Mouse (Mus musculus): ENCODE results near the gene Lin7b. TPM values are rescaled to one million over a fixed set of nuclear protein-coding genes. Genes with fewer than 3 reads are reported as not detected.
A peak's percentile ranks its signal among the peaks of the same experiment; 100 is the strongest.

Lin7b gene
- polyA plus RNA-seq, 1 experiment = not detected

DNA sequence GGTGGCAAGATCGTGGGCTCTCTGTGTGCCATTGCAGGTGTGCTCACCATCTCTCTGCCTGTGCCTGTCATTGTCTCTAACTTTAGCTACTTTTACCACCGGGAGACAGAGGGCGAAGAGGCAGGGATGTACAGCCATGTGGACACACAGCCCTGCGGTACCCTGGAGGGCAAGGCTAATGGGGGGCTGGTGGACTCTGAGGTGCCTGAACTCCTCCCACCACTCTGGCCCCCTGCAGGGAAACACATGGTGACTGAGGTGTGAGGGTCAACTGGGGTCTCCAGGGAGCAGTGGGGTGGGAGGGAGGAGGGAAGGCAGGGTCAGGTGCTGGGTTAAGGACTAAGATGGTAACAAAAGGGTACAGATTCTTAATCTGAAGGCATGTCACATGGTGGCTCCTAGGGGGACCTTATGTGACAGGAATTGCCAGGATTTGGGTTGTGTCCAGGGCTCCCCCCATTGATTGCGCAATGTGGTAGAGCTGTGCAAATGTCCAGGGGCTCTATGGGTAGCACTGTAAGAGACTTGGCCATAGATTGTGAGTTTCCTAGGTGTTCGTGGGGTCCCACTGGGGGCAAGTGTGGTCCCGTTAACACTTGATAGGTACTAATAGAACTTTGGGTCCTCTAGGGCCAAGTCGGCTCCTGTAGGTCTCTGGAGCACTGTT lies 39.2 kb upstream of the Lin7b start:
- TF ChIP-seq CTCF (IDR thresholded peaks at IDR 0.05; ENCODE audit: control insufficient read depth, insufficient read depth, low read length) (no peak), POLR2A (IDR thresholded peaks at IDR 0.05; ENCODE audit: borderline replicate concordance, control insufficient read depth, low read depth, low read length) (no peak)
- no peaks in the 10 kb centered on the region for H3K4me1 ChIP-seq (ENCODE audit: control insufficient read depth, insufficient read depth, low read length)
- no peak overlapping the region for H3K27ac ChIP-seq (ENCODE audit: control insufficient read depth, insufficient read depth, low read depth, low read length, poor library complexity)
- 71% methylated on average over 8 of the region's 8 CpGs for WGBS
- H3K4me3 ChIP-seq (replicated peaks; ENCODE audit: control insufficient read depth, low read depth, low read length) = no peak overlapping the region

DNA sequence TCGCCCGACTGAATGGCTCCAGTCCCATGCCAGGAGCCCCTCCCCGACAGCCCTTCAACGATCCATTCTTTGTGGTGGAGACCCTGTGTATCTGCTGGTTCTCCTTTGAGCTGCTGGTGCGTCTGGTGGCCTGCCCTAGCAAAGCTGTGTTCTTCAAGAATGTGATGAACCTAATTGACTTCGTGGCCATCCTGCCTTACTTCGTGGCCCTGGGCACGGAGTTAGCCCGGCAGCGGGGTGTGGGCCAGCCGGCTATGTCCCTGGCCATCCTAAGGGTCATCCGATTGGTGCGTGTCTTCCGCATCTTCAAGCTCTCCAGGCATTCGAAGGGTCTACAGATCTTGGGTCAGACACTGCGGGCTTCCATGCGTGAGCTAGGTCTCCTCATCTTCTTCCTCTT lies 38.6 kb upstream of the Lin7b start:
- Histone ChIP-seq H3K27ac (ENCODE audit: control insufficient read depth, insufficient read depth, low read depth, low read length, poor library complexity) (no peak overlapping the region), H3K4me1 (ENCODE audit: control insufficient read depth, insufficient read depth, low read length) (no peaks in the 10 kb centered on the region), H3K4me3 (replicated peaks; ENCODE audit: control insufficient read depth, low read depth, low read length) (no peak overlapping the region)
- 85% methylated on average over 17 of the region's 17 CpGs for WGBS
- no peak for TF ChIP-seq POLR2A (IDR thresholded peaks at IDR 0.05; ENCODE audit: borderline replicate concordance, control insufficient read depth, low read depth, low read length)
- TF ChIP-seq CTCF (IDR thresholded peaks at IDR 0.05; ENCODE audit: control insufficient read depth, insufficient read depth, low read length) = no peak

DNA sequence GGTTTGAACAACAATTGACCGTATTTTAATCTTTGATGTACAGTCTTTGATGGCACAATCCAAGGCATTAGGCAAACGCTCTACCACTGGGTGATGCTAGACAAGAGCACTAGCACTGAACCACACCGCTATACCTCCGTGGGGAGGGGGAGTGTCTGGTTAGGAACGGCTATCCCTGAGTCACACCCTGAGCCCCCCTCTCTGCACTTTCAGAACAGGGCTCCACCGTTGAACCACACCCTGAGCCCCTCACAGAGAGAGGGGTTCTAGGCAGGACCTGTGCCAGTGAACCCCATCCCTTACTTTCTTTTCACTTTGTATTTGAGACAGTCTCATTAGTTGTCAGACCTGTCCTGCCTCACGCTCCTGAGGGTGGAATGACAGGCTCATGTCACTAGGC lies 38.0 kb upstream of the Lin7b start:
- TF ChIP-seq CTCF (IDR thresholded peaks at IDR 0.05; ENCODE audit: control insufficient read depth, insufficient read depth, low read length) = no peak
- no peak for TF ChIP-seq POLR2A (IDR thresholded peaks at IDR 0.05; ENCODE audit: borderline replicate concordance, control insufficient read depth, low read depth, low read length)

DNA sequence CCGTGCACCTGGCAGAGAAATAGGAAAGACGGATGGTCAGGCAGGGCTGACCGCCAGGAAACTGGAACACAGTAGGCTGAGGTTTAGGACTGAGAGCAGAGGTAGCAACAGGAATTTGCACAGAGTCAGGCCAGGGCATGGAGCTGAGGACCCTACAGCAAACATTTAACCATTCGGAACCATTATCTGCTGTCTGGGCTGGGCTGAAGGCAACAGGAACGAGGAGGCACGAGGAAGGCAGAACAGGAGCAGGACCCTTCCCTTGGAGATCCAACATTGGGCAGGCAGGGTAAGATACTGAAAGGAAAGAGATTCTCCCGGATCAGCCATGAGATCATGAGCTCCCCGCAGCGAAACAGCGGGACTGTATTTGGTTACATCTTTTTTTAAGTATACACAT lies 37.5 kb upstream of the Lin7b start:
- no peak overlapping the region for H3K4me3 ChIP-seq (replicated peaks; ENCODE audit: control insufficient read depth, low read depth, low read length)
- TF ChIP-seq POLR2A (IDR thresholded peaks at IDR 0.05; ENCODE audit: borderline replicate concordance, control insufficient read depth, low read depth, low read length) (no peak), CTCF (IDR thresholded peaks at IDR 0.05; ENCODE audit: control insufficient read depth, insufficient read depth, low read length) (no peak)
- H3K4me1 ChIP-seq (ENCODE audit: control insufficient read depth, insufficient read depth, low read length) = no peaks in the 10 kb centered on the region
- WGBS = 80% methylated on average over 10 of the region's 10 CpGs
- no peak overlapping the region for H3K27ac ChIP-seq (ENCODE audit: control insufficient read depth, insufficient read depth, low read depth, low read length, poor library complexity)

More for the DNA sequence above, 38.0 kb upstream of the Lin7b start:
- 71% methylated on average over 7 of the region's 7 CpGs for WGBS
- Histone ChIP-seq H3K4me1 (ENCODE audit: control insufficient read depth, insufficient read depth, low read length) (no peaks in the 10 kb centered on the region), H3K27ac (ENCODE audit: control insufficient read depth, insufficient read depth, low read depth, low read length, poor library complexity) (no peak overlapping the region), H3K4me3 (replicated peaks; ENCODE audit: control insufficient read depth, low read depth, low read length) (no peak overlapping the region)

DNA sequence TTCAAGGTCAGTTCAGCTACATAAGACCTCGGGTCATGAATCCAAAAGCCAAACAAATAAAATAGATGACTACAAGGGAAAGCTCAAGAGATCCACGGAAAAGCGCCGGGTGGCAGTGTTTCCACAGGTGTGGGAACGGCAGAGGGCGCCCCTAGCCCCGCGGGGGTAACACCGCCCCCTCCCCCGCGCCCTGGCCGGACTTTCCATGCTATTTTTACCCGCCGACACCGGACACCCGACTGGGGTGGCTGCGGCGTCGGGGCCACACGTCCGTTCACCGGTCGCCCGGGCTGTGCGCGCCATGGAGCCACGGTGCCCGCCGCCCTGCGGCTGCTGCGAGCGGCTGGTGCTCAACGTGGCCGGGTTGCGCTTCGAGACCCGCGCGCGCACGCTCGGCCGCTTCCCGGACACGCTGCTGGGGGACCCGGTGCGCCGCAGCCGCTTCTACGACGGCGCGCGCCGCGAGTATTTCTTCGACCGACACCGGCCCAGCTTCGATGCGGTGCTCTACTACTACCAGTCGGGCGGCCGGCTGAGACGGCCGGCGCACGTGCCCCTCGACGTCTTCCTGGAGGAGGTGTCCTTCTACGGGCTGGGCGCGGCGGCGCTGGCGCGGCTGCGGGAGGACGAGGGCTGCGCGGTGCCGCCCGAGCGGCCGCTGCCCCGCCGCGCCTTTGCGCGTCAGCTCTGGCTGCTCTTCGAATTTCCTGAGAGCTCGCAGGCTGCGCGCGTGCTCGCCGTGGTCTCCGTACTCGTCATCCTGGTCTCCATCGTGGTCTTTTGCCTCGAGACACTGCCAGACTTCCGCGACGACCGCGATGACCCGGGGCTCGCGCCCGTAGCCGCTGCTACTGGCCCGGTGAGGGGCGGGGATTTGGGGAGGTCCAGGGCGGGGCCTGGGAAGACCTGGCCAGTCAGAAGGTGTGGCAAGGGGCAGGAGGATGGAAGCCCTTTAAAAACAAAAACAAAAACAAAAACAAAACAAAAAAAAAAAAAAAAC lies 36.1 kb upstream of the Lin7b start:
- no peak overlapping the region for H3K27ac ChIP-seq (ENCODE audit: control insufficient read depth, insufficient read depth, low read depth, low read length, poor library complexity)
- no peak overlapping the region for H3K4me3 ChIP-seq (replicated peaks; ENCODE audit: control insufficient read depth, low read depth, low read length)
- no peaks in the 10 kb centered on the region for H3K4me1 ChIP-seq (ENCODE audit: control insufficient read depth, insufficient read depth, low read length)
- TF ChIP-seq POLR2A (IDR thresholded peaks at IDR 0.05; ENCODE audit: borderline replicate concordance, control insufficient read depth, low read depth, low read length) = no peak
- 2% methylated on average over 114 of the region's 114 CpGs for WGBS

DNA sequence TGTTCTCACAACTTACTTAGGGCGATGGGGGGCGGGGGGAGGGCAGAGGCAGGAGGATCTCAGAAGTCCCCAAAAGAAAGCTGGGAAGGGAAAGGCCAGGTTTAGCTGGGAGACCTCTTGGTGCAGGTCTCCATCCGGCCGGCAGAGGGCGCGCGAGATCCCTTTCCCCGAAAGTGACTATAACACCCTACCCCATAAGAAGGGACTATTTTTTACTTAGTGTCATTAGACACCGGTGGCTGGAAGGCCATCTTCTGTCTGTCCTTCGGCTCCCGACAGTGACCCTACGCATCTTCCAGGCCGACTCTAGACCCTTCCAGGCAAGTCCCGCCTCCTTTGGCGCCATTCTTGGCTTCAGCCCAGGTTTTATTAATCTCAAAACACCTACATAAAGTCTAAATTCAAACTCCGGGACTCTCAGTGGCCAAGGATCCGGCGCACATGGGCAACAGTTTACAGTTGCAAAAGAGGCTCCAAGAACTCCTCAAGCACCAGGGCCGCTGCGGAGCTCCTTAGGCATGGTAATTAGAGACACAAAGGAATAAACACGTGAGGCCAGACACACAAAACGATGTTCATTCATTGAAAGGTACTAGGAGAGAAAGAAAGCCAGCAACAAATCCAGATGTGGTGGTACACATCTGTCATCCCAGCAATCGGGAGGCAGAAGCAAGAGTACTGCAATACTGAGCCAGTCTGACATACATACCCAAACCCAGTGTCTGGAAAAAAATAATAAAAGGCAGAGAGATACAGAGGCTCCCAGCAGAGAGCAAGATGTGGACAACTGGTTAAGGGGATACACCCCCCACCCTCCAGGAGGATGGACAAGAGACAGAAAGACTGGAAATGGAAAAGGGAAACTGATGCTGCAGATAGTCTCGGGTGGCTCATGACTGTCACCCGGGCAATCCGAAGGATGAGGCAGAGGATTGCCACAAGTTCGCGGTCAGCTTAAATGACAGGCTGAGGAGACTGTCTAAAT lies 35.0 kb upstream of the Lin7b start, which contains the start of gene Kcna7:
Gene Kcna7, plus strand, starts transcription at position 563 of the 985 bp plus-strand sequence.
- H3K4me1 ChIP-seq (ENCODE audit: control insufficient read depth, insufficient read depth, low read length) = no peaks in the 10 kb centered on the region
- TF ChIP-seq POLR2A (IDR thresholded peaks at IDR 0.05; ENCODE audit: borderline replicate concordance, control insufficient read depth, low read depth, low read length) (no peak), CTCF (IDR thresholded peaks at IDR 0.05; ENCODE audit: control insufficient read depth, insufficient read depth, low read length) (peak; percentile 90)
- 8% methylated on average over 28 of the region's 28 CpGs for WGBS
- H3K27ac ChIP-seq (ENCODE audit: control insufficient read depth, insufficient read depth, low read depth, low read length, poor library complexity) = no peak within 1 kb of the TSS
- no peak within 1 kb of the TSS for H3K4me3 ChIP-seq (replicated peaks; ENCODE audit: control insufficient read depth, low read depth, low read length)

DNA sequence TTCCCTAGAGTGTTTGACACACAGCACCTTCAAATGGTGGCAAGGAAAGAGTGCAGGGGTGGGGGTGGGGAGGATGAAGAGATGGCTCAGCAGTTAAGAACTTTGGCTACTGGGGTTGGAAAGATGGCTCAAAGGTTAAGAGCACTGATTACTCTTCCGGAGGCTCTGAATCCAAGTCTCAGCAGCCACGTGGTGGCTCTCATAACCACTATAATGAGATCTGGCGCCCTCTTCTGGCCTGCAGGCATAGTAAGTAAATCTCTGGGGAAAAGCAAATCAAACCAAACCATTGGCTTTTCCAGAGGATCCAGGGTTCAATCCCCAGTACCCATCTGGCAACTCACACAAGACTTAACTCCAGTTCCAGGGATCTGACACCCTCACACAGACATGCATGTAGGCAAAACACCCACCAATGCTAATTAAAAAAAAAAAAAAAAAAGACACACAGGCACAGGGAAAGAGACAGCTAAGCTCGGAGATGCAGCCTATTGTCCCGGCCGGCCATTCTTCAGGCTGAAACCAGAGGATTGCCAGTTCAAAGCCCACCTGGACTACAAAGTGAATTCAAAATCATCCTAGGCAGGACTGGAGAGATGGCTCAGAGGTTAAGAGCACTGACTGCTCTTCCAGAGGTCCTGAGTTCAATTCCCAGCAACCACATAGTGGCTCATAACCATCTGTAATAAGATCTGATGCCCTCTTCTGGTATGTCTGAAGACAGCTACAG lies 33.3 kb upstream of the Lin7b start:
- H3K4me3 ChIP-seq (replicated peaks; ENCODE audit: control insufficient read depth, low read depth, low read length) = no peak overlapping the region
- no peaks in the 10 kb centered on the region for H3K4me1 ChIP-seq (ENCODE audit: control insufficient read depth, insufficient read depth, low read length)
- TF ChIP-seq POLR2A (IDR thresholded peaks at IDR 0.05; ENCODE audit: borderline replicate concordance, control insufficient read depth, low read depth, low read length) (no peak), CTCF (IDR thresholded peaks at IDR 0.05; ENCODE audit: control insufficient read depth, insufficient read depth, low read length) (peak; percentile 56)
- 30% methylated on average over 6 of the region's 6 CpGs for WGBS
- H3K27ac ChIP-seq (ENCODE audit: control insufficient read depth, insufficient read depth, low read depth, low read length, poor library complexity) = no peak overlapping the region

Data from bone marrow, adult 2 months (tissue).